Mouse (Mus musculus) neural tube, embryonic 11.5 days (tissue): ENCODE measurements around the gene Cnot8. TPM values are rescaled to one million over a fixed set of nuclear protein-coding genes. Genes with fewer than 3 reads are reported as not detected.
A peak's percentile ranks its signal among the peaks of the same experiment; 100 is the strongest.
"Not testable (repeated sequence)": the region's sequence is repeated elsewhere in the genome, so short reads cannot be mapped to it uniquely, and the experiment has no call there.

ENCODE experiments used
- ATAC-seq: fragments of 200-750 bp; cut with Nextera tagmentation; 2 replicates; pipeline ENCODE4 v1.8.0; 2017; ENCODE audit warnings: moderate number of reproducible peaks, mild to moderate bottlenecking, moderate TSS enrichment, moderate library complexity; ENCODE audit not compliant: insufficient read depth, low FRiP score, low TSS enrichment
- DNase-seq: peaks from one replicate; pipeline ENCODE4 v3.0.0-alpha.2; 2015; ENCODE audit warnings: low spot score
- H3K27ac ChIP-seq: fragments of 300-500 bp; sonication (generic); 2 replicates; pipeline ENCODE4 v1.5.1; 2014; ENCODE audit warnings: low read depth, mild to moderate bottlenecking, low read length
- H3K27me3 ChIP-seq: fragments of 300-500 bp; sonication (generic); 2 replicates; pipeline ENCODE4 v1.6.1; 2014; ENCODE audit warnings: mild to moderate bottlenecking, low read length, mixed read lengths; ENCODE audit not compliant: control insufficient read depth, insufficient read depth
- H3K36me3 ChIP-seq: fragments of 300-500 bp; sonication (generic); 2 replicates; pipeline ENCODE4 v1.6.1; 2014; ENCODE audit warnings: mild to moderate bottlenecking, low read length, moderate library complexity, mixed read lengths; ENCODE audit not compliant: control insufficient read depth, insufficient read depth
- H3K4me1 ChIP-seq: fragments of 300-500 bp; sonication (generic); 2 replicates; pipeline ENCODE4 v1.6.1; 2014; ENCODE audit warnings: low read length, mixed read lengths; ENCODE audit not compliant: control insufficient read depth, insufficient read depth
- H3K4me2 ChIP-seq: fragments of 300-500 bp; sonication (generic); 2 replicates; pipeline ENCODE4 v1.6.1; 2014; ENCODE audit warnings: low read depth, mild to moderate bottlenecking, moderate library complexity
- H3K4me3 ChIP-seq: fragments of 300-500 bp; sonication (generic); 2 replicates; pipeline ENCODE4 v1.5.1; 2014; ENCODE audit warnings: low read depth, low read length
- H3K9ac ChIP-seq: fragments of 300-500 bp; sonication (generic); 2 replicates; pipeline ENCODE4 v1.6.1; 2014; ENCODE audit warnings: mild to moderate bottlenecking, low read length
- H3K9me3 ChIP-seq: fragments of 300-500 bp; sonication (generic); 2 replicates; pipeline ENCODE4 v1.6.1; 2016; ENCODE audit warnings: low read length; ENCODE audit not compliant: control insufficient read depth
- WGBS: fragments of 180-500 bp; shearing (Covaris S2); extraction: QIAGEN DNeasy Blood & Tissue Kit; methylation state at CpG from one replicate; pipeline ENCODE4 v1.1.7; 2014; 5-methylcytosine and 5-hydroxymethylcytosine counted together
- polyA plus RNA-seq: library from polyadenylated mRNA; unstranded; fragments of >200 nt; fragmentation: Nextera tagmentation; extraction: Ambion mirVana; gene quantifications from 2 replicates; pipeline ENCODE4 v1.2.1, GENCODE M21; 2014

Cnot8 gene
- polyA plus RNA-seq = 112 and 118 TPM in 2 replicates

DNA sequence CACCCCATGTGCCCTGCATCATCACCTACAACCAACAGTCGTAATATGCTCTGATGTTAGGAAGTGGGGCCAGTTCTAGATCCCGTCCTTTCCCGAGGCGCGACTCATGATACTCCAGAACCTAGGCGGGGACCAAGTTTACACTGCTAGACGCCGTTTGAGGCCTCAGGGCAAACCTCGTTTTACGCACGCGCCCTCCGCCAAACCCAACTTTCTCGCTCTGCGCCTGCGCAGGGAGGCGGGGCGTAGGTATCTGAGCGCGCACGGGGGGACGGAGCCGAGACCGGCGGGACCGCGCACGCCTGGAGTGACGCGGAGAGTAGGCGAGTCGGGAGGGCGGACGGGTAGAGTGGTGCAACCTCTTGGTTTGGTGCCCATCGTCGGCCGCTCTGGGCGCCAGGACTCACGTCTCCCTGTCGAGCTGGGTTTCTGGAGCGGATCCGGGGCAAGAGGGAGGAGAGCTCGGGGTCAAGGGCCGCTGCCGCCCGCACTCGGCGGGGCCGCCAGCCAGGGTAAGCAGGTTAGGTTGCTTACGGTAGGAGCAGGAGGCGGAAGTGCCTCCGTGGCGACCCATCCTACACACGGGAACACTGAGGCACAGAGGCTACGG is at the start of gene Cnot8:
TSS of gene Cnot8 (plus strand) at position 457 of the 610 bp plus-strand sequence.
- peak within 1 kb of the TSS; percentile 96 for H3K4me3 ChIP-seq
- peak; percentile 100 for DNase-seq
- under 1% methylated on average over 55 of the region's 55 CpGs for WGBS
- H3K27ac ChIP-seq = peak within 1 kb of the TSS; percentile 72
- no peaks in the 10 kb centered on the region for H3K36me3 ChIP-seq
- peak within 1 kb of the TSS; percentile 50 for H3K4me2 ChIP-seq
- H3K9ac ChIP-seq = peak within 1 kb of the TSS; percentile 93
- peaks cover 10% of the 10 kb centered on the region; the same call in 1 of the 2 replicates for H3K4me1 ChIP-seq
- H3K27me3 ChIP-seq = no peaks in the 10 kb centered on the region
- H3K9me3 ChIP-seq = no peaks in the 10 kb centered on the region
- ATAC-seq = peak; percentile 95

DNA sequence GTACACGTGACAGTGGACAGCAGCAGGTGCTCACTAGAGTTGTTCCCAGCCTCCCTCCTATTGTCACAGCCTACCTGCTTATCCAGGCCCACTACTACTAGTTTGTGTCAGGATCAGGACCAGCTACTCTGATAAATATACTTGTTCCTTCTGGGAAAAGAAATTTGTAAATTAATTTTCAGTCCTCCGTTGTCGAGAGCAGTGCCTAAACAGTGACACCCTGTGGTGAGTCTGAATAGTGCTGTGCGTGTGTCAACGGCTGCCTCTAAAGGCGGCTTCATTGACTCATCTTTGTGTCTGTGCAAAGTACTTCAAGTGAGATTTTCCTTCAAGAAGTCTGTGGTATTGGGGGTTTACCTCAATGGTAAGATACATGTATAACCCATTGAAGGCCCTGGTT is 46.5 kb upstream of the Cnot8 start:
- H3K4me1 ChIP-seq = no peaks in the 10 kb centered on the region
- H3K9ac ChIP-seq = no peak overlapping the region
- DNase-seq (peak; percentile 37), ATAC-seq (no peak)
- no peaks in the 10 kb centered on the region for H3K27me3 ChIP-seq
- no peak overlapping the region for H3K27ac ChIP-seq
- 74% methylated on average over 6 of the region's 6 CpGs for WGBS
- peaks cover 13% of the 10 kb centered on the region for H3K36me3 ChIP-seq
- no peaks in the 10 kb centered on the region for H3K9me3 ChIP-seq
- H3K4me3 ChIP-seq = no peak overlapping the region
- no peak overlapping the region for H3K4me2 ChIP-seq

DNA sequence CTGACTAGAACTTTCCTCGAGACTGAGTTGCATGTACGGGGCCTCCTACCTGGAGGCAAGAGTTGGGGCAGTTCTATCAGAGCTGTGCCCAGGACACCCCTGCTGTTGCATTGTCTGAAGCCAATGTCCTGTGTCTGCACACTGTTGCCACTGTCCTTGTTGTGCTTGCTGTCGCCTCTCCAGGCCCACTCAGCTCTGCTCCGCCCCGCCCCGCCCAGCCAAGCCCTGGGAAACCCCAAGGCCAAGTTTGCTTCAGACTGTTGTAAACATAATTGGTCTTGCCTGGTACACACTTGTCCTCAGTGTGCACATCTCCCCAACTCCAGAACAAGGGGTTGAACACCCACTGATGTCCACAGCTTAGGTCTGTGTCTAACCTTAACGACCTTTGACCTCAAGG is 44.2 kb upstream of the Cnot8 start:
- 95% methylated on average over 7 of the region's 7 CpGs for WGBS
- peaks cover 10% of the 10 kb centered on the region for H3K36me3 ChIP-seq
- H3K4me1 ChIP-seq, H3K4me3 ChIP-seq, H3K9ac ChIP-seq, DNase-seq, H3K27ac ChIP-seq, ATAC-seq, H3K9me3 ChIP-seq, H3K4me2 ChIP-seq, H3K27me3 ChIP-seq: not testable (repeated sequence)

DNA sequence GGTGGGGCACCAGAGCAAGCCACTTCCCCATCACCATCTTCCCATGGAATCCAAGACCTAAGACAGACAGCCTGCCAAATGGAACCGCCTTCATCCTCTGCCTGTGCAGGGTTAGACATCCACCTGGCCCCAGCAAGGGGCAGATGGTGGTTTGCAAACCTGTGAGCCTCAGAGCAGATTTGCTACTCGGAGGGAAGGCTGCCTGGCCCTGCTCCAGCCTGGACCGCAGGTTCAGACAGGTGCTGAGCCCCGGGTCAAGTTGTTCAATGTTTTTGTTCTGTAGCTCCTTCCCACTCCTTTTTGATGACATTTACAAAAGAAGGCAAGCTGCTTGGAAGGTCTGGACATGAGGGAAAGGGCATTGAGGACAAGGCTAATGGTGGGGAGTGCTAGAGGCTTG is 42.7 kb upstream of the Cnot8 start:
- H3K4me1 ChIP-seq, H3K36me3 ChIP-seq, DNase-seq, H3K9ac ChIP-seq, H3K4me3 ChIP-seq, H3K9me3 ChIP-seq, H3K27me3 ChIP-seq, H3K4me2 ChIP-seq, ATAC-seq, H3K27ac ChIP-seq: not testable (repeated sequence)
- 95% methylated on average over 3 of the region's 4 CpGs for WGBS

DNA sequence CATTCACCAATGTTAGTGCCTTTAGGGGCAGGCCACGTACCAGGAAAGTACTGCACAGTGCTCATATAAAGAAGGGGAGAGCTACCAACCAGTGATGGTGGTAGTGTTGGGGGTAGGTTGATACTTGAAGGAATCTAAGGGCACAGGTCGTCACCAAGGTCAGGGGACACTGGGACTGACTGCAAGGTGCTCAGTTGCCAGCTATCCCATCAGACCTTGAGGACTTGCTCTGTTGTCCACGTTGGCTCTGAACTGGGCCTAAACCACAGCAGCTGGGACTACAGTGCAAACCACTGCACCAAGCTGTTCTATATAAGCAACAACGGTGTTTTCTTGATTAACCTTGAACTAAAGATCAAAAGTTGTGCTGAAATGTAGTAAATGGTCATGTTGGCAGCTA is 41.4 kb upstream of the Cnot8 start:
- Histone ChIP-seq H3K9me3 (no peaks in the 10 kb centered on the region), H3K27ac (no peak overlapping the region), H3K4me1 (no peaks in the 10 kb centered on the region), H3K27me3 (no peaks in the 10 kb centered on the region), H3K4me2 (no peak overlapping the region), H3K36me3 (peaks cover 6% of the 10 kb centered on the region), H3K4me3 (no peak overlapping the region), H3K9ac (no peak overlapping the region)
- ATAC-seq = no peak
- WGBS = 88% methylated on average over 4 of the region's 4 CpGs
- DNase-seq = no peak

DNA sequence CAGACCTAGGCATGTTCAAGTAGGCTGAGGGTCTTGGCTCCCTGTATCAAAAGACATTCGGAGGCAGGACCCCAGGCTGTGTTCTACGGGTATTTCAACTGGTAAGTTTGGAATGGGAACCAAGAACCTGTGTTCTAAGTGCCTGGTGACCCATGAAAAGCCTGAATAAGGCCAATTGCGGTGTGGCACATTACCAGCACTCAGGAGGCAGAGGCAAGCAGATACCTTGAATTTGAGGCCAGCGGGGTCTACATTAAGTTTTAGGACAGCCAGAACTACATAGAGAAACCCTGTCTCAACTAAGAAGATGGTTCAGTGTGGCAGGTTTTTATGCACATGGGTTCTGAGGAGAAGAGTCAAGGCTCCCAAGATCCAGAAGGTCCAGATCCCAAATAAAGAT is 38.9 kb upstream of the Cnot8 start:
- Histone ChIP-seq H3K4me2 (no peak overlapping the region), H3K27ac (no peak overlapping the region), H3K4me1 (no peaks in the 10 kb centered on the region), H3K9me3 (no peaks in the 10 kb centered on the region), H3K4me3 (no peak overlapping the region), H3K9ac (no peak overlapping the region), H3K27me3 (no peaks in the 10 kb centered on the region), H3K36me3 (no peaks in the 10 kb centered on the region)
- DNase-seq = no peak
- no peak for ATAC-seq
- WGBS = 85% methylated on average over 4 of the region's 4 CpGs

DNA sequence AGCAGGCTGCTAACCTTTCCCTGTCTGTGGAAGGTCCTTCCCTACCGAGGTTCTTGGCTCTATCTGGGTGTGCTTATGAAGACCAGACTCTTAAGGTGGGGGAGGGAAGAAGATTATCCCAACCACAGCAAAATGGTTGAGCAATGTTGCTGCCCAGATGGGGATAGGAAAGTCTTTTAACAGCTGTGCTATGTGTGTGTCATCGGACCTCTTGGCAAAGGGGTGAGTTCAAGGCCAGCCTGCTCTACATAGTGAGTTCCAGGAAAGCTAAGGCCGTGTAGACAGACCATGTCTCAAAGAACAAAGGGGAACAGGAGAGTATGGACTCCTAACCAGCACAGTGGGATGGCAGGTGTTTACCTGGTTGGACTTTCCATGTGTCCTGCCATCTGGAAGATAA is 31.0 kb upstream of the Cnot8 start:
- WGBS = 77% methylated on average over 3 of the region's 3 CpGs
- H3K9me3 ChIP-seq = no peaks in the 10 kb centered on the region
- no peak overlapping the region for H3K4me3 ChIP-seq
- H3K9ac ChIP-seq = no peak overlapping the region
- DNase-seq (no peak), ATAC-seq (no peak)
- no peaks in the 10 kb centered on the region for H3K27me3 ChIP-seq
- H3K27ac ChIP-seq = no peak overlapping the region
- no peaks in the 10 kb centered on the region for H3K4me1 ChIP-seq
- H3K4me2 ChIP-seq = no peak overlapping the region
- H3K36me3 ChIP-seq = no peaks in the 10 kb centered on the region

DNA sequence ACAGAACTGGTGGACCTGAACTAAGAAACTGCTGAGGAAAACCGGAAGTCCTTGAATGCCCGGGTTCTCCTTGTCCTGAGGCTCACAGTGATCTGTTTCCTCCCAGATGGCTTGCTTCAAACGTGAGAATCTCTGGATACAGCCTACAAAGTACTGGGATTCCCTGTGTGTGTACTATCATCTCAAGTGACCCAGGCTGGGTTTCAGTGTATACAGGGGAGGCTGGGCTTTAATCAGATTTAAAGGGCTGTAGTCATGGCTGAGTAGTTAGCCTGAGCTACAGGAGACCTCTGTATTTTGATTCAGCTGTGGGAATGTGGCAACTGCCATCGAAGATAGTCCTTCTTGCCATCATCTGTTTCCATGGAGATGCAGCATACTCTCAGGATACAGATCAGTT is 26.7 kb upstream of the Cnot8 start:
- DNase-seq = no peak
- no peaks in the 10 kb centered on the region for H3K36me3 ChIP-seq
- H3K4me3 ChIP-seq = no peak overlapping the region
- H3K9me3 ChIP-seq = no peaks in the 10 kb centered on the region
- H3K9ac ChIP-seq = no peak overlapping the region
- ATAC-seq = no peak
- H3K27me3 ChIP-seq = no peaks in the 10 kb centered on the region
- H3K4me2 ChIP-seq = no peak overlapping the region
- no peaks in the 10 kb centered on the region for H3K4me1 ChIP-seq
- WGBS = 83% methylated on average over 4 of the region's 4 CpGs
- no peak overlapping the region for H3K27ac ChIP-seq

DNA sequence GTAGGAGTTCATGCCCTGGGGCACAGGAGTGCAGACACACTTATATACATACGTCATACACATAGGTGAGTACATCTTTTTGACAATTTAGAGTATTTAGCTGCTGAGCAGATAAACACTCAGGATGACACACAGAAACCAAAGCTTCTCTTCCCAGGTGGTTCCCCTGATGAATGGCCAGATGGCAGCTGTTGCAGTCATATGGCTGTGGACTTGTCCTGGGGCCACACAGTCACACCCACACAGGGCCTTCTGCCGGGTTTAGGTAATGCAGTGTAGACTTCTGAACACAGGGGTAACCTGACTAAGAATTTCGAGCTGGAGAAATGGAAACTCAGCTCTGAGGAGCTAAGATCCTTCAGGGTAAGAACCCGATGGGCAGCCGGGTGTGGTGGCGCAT is 22.2 kb upstream of the Cnot8 start:
- Histone ChIP-seq H3K4me2 (no peak overlapping the region), H3K9ac (no peak overlapping the region), H3K27me3 (no peaks in the 10 kb centered on the region), H3K4me1 (no peaks in the 10 kb centered on the region), H3K4me3 (no peak overlapping the region), H3K36me3 (no peaks in the 10 kb centered on the region), H3K27ac (no peak overlapping the region), H3K9me3 (no peaks in the 10 kb centered on the region)
- ATAC-seq (no peak), DNase-seq (no peak)
- 86% methylated on average over 6 of the region's 6 CpGs for WGBS
